Mouse (Mus musculus) liver, embryonic 14.5 days (tissue): ENCODE measurements around the gene Gfod1.

Experiments used
- CTCF ChIP-seq: IDR thresholded peaks from 2 replicates; pipeline ENCODE4 v1.5.1; 2016; ENCODE audit warnings: antibody characterized with exemption, low read depth, control low read depth
- EP300 ChIP-seq: IDR thresholded peaks from 2 replicates; pipeline ENCODE4 v1.6.1; 2016; ENCODE audit warnings: antibody characterized with exemption, low read depth

GRCm38 (mm10) chr13:43181104-43181503 lies 122.9 kb downstream of the Gfod1 start:
- TF ChIP-seq CTCF: no peak
- no peak for TF ChIP-seq EP300
